Mouse (Mus musculus) erythroblast, embryonic 14.5 days (primary cell): ENCODE results near the gene Slc37a1. TPM values are rescaled to one million over a fixed set of nuclear protein-coding genes. Genes with fewer than 3 reads are reported as not detected.

Source experiments
- H3K27me3 ChIP-seq: 2 replicates; pipeline ENCODE4 v1.6.1; 2012; ENCODE audit warnings: inconsistent platforms; ENCODE audit not compliant: control insufficient read depth
- H3K36me3 ChIP-seq: 2 replicates; pipeline ENCODE4 v1.6.1; 2012; ENCODE audit warnings: mild to moderate bottlenecking, inconsistent platforms; ENCODE audit not compliant: control insufficient read depth
- H3K4me1 ChIP-seq: 2 replicates; pipeline ENCODE4 v1.6.1; 2012; ENCODE audit warnings: inconsistent platforms; ENCODE audit not compliant: control insufficient read depth
- H3K4me3 ChIP-seq: replicated peaks from 2 replicates; pipeline ENCODE3; 2012; ENCODE audit warnings: moderate library complexity, mild to moderate bottlenecking, inconsistent platforms
- H3K9me3 ChIP-seq: 2 replicates; pipeline ENCODE4 v1.6.1; 2012; ENCODE audit warnings: low read length, inconsistent platforms, mixed read lengths; ENCODE audit not compliant: control insufficient read depth
- GATA1 ChIP-seq: IDR thresholded peaks from 2 replicates; pipeline ENCODE4 v1.6.1; 2012; ENCODE audit warnings: low read length, inconsistent platforms, mixed read lengths
- TAL1 ChIP-seq: IDR thresholded peaks from 3 replicates; pipeline ENCODE4 v1.6.1; 2012; ENCODE audit warnings: low read length, inconsistent platforms, mixed read lengths
- polyA plus RNA-seq: library from polyadenylated mRNA; stranded (reverse); fragments of >175 nt; gene quantifications from 2 replicates; pipeline ENCODE4 v1.2.3, GENCODE M21; 2012

The Slc37a1 gene
- polyA plus RNA-seq, 1 experiment, result 0.01 TPM

DNA sequence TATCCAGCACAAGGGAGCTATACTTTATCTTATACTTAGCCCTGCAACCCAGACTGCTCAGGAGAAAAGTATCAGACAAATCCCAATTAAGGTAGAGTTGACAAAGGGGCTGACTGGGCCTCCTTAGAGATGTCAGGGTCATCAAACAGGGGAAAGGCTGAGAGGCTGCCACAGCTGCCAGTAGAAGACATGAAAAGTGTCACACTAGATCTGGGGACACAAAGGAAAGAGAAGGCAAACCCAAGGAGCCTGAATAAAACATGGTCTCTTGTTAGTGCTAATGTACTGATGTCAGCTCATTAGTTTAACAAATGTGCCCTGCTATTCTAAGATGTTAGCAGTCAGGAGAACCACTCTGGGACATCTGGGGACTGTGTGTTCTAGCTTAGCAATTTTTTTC is 84.3 kb downstream of the Slc37a1 start:
- Histone ChIP-seq H3K4me1 (no peaks in the 10 kb centered on the region), H3K36me3 (no peaks in the 10 kb centered on the region), H3K4me3 (no peak overlapping the region), H3K27me3 (no peaks in the 10 kb centered on the region), H3K9me3 (no peaks in the 10 kb centered on the region)
- TF ChIP-seq GATA1, result no peak
- no peak for TF ChIP-seq TAL1

DNA sequence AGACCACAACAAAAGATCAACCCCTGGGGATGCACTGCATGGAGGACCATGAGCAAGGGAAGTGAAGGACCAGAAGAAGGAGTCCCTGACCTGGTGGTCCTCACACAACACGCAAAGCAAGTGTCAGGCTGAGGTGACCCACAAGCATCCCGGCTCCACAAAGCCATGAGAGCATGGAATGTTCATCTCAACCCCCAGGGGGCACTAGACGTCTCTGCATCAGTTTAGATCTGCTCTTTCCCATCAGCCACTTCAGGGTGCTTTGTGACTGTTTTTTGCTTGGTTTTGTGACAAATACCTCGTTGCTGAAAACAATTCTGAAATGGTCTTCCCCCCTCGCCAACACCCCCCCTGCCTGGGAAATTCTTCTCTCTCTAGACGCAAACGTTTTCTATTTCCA is 91.4 kb downstream of the Slc37a1 start:
- no peaks in the 10 kb centered on the region for H3K4me1 ChIP-seq

DNA sequence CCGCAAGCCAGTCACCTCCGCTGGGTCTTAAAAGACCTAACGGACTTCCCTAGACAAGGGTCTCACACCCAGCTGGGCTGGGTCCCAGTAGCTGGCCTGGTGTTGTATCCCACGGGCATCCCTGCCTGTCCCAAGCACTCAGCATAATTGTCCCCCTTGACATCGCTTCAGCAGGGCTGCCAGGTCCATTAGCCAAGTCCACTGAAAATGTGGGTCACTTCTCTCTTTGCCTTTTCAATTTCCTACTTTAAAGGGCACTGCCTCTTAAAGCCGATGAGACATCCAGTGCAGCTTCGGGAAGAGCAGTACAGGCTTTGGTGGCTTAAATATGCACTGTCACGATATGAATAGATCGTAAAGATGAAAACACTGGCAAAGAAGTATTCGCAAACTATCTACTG is 91.8 kb downstream of the Slc37a1 start:
- H3K4me1 ChIP-seq, result no peaks in the 10 kb centered on the region
- H3K9me3 ChIP-seq, result no peaks in the 10 kb centered on the region
- H3K27me3 ChIP-seq, result no peaks in the 10 kb centered on the region
- no peak overlapping the region for H3K4me3 ChIP-seq
- no peaks in the 10 kb centered on the region for H3K36me3 ChIP-seq
- TF ChIP-seq TAL1 (no peak), GATA1 (no peak)

More for the DNA sequence above, 91.4 kb downstream of the Slc37a1 start:
- Histone ChIP-seq H3K27me3 (no peaks in the 10 kb centered on the region), H3K4me3 (no peak overlapping the region), H3K36me3 (no peaks in the 10 kb centered on the region), H3K9me3 (no peaks in the 10 kb centered on the region)
- TF ChIP-seq TAL1 (no peak), GATA1 (no peak)

DNA sequence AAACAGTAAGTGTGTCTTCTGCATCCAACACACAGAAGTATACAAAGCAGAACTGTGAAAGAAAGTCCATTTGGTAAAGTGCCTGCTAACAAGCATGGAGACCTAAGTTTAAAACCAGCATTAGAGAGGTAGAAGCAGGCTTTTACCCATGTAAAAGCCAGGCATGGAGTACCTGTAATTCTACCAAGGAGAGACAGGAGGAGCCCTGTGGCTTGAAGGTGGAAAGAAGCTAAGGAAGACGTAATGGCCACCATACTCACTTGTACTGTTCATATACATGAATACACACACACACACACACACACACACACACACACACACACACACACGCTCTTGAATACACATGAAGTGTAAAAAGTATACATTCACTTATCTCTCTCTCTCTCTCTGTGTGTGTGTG is 92.5 kb downstream of the Slc37a1 start:
- H3K4me1 ChIP-seq, result no peaks in the 10 kb centered on the region
- H3K27me3 ChIP-seq, result no peaks in the 10 kb centered on the region
- no peak overlapping the region for H3K4me3 ChIP-seq
- H3K36me3 ChIP-seq, result no peaks in the 10 kb centered on the region
- no peaks in the 10 kb centered on the region for H3K9me3 ChIP-seq
- TF ChIP-seq TAL1 (no peak), GATA1 (no peak)

- H3K9me3 ChIP-seq, result no peaks in the 10 kb centered on the region
- no peak overlapping the region for H3K4me3 ChIP-seq
- no peak for TF ChIP-seq TAL1
- no peak for TF ChIP-seq GATA1
- no peaks in the 10 kb centered on the region for H3K4me1 ChIP-seq
- H3K36me3 ChIP-seq, result no peaks in the 10 kb centered on the region
- peaks cover 4% of the 10 kb centered on the region for H3K27me3 ChIP-seq
These were observed 93.3 kb downstream of the Slc37a1 start for GRCm38 (mm10) chr17:31379863-31380262.

DNA sequence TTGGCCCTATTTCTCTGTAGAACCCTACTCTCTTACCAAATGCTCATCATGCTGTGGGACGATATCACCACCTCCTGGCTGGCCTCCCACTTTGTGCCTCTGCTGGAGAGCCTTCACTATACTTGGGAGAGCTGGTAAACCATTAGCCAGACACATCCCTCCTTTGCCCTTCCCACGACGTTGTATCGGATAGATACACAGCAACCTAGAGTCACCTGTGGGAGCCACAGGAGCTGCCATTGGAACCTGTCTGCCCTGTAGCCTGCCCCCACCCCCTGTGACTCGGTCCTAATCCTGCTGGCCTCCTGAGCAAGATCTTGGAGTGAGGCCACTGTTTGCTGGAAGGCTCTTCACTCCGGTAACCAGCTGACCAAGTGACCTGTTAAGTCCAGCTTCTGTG is 96.7 kb downstream of the Slc37a1 start:
- TF ChIP-seq GATA1, result no peak
- Histone ChIP-seq H3K4me3 (no peak overlapping the region), H3K36me3 (no peaks in the 10 kb centered on the region), H3K27me3 (peaks cover 35% of the 10 kb centered on the region), H3K9me3 (no peaks in the 10 kb centered on the region), H3K4me1 (peaks cover 3% of the 10 kb centered on the region)

GRCm38 (mm10) chr17:31384968-31385627 is 98.5 kb downstream of the Slc37a1 start:
- no peak for TF ChIP-seq GATA1
- no peak for TF ChIP-seq TAL1
- Histone ChIP-seq H3K4me1 (peaks cover 3% of the 10 kb centered on the region), H3K27me3 (peaks cover 37% of the 10 kb centered on the region), H3K4me3 (no peak overlapping the region), H3K36me3 (no peaks in the 10 kb centered on the region), H3K9me3 (no peaks in the 10 kb centered on the region)

DNA sequence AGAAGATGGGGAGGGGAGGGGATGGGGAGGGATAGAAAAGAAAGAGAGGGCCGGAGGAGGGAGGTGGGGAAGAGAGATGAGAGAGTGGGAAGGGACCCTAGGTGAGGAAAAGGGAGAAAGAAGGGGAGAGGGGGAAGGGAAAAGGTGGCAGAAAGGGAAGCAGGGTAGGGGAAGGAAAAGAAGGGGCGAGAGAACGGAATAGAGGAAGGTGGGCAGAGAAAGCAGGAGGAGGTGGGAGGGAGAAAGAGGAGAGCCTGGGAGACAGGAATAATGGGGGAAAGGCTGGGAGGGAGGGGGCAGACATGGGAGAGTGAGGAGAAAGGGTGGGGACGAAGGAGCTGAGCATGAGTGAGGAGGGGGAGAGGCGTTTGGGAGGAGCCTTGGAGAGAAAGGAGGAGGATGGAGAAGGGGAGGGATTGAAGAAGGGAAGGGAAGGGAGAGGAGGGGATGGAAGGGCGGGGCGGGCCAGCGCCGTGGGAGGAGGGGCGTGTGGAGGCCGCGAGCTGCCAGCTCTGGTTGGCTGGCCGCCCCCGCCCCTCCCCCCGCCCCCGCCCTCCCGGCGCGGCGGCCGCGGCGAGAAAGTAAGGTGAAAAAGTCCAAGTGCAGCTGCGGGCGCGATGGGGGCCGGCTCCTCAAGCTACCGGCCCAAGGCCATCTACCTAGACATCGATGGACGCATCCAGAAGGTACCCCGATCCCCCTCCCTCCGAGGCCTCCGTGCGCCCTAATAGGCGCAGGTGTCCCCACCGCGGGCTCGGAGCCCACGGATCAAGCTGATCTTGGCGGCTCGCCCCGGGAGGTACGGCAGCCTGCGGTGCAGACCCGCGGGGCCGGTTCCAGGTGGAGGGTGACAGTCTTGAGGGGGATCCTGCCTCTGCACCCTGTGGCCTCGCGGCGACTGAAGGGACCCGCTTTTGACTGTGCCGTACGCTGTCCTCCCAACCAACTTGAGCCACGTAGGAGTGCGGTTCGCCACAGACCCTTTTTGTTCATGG is 99.4 kb downstream of the Slc37a1 start, which contains the start of gene Pde9a:
TSS of gene Pde9a (plus strand) at position 540 of the 995 bp plus-strand sequence.
- Histone ChIP-seq H3K4me1 (peaks cover 3% of the 10 kb centered on the region), H3K9me3 (no peaks in the 10 kb centered on the region), H3K4me3 (peak within 1 kb of the TSS; percentile 48), H3K36me3 (no peaks in the 10 kb centered on the region), H3K27me3 (peaks cover 37% of the 10 kb centered on the region)
- no peak for TF ChIP-seq TAL1
- no peak for TF ChIP-seq GATA1

- Histone ChIP-seq H3K4me3 (peak overlapping the region; percentile 48), H3K4me1 (peaks cover 3% of the 10 kb centered on the region), H3K9me3 (no peaks in the 10 kb centered on the region), H3K36me3 (no peaks in the 10 kb centered on the region), H3K27me3 (peaks cover 37% of the 10 kb centered on the region)
- TF ChIP-seq TAL1 (no peak), GATA1 (no peak)
These were observed 100.2 kb downstream of the Slc37a1 start for GRCm38 (mm10) chr17:31386766-31387275.
